Mouse (Mus musculus): ENCODE results near the gene Nrros. TPM values are rescaled to one million over a fixed set of nuclear protein-coding genes. Genes with fewer than 3 reads are reported as not detected.

Nrros gene
- total RNA-seq, 2 experiments from 2014 or later: 4.7 to 5.2 TPM

- intact Hi-C loops (cut with DNase I): loop anchor here (2.0 kb wide), 2 partner anchors 31 to 49 kb away; no protein-coding TSS in a partner anchor
- DNase-seq: no peak
Measured at GRCm38 (mm10) chr16:32163891-32164290, 1.5 kb downstream of the Nrros start.

- no peak for DNase-seq
- intact Hi-C loops (cut with DNase I): no loop called here
Measured at GRCm38 (mm10) chr16:32163392-32163791, 2.0 kb downstream of the Nrros start.

DNA sequence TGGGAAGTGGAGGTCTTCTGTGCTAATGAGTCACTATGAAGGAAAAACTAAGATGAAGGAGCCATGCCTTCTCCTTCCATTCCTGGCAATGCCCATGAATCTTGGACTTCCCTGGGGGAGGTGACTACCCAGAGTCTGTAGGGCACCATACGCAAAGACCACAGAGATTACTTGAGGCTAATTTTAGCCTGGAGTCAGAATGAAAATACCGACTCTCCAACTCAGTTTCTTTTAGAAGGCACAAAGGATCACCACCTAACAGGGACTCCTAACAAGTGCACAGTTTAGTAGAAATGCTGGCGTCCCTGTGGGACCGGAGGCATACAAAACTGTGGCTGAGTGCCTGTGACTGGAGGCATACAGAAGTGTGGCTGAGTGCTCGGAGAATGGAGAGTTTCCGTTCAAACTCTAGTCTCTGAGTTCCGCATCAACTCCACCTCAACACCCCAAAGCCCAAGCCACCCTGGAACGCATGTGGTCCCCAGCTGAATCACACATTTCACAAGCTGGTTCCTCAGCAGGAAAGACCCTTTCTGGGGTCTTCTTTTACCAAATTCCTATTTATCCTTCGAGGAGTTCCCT lies 4.6 kb downstream of the Nrros start:
- intact Hi-C loops (cut with DNase I): no loop called here
- no peak for DNase-seq

GRCm38 (mm10) chr16:32158966-32159365 lies 6.4 kb downstream of the Nrros start:
- intact Hi-C loops (cut with DNase I): no loop called here
- no peak for DNase-seq

- DNase-seq: no peak
- intact Hi-C loops (cut with DNase I): no loop called here
Measured at GRCm38 (mm10) chr16:32157369-32157768, 8.0 kb downstream of the Nrros start.

- intact Hi-C loops (cut with DNase I): no loop called here
Measured at GRCm38 (mm10) chr16:32156719-32157118, 8.7 kb downstream of the Nrros start.

GRCm38 (mm10) chr16:32154437-32154836 lies 11.0 kb downstream of the Nrros start:
- intact Hi-C loops (cut with DNase I): no loop called here
- no peak for DNase-seq

More at GRCm38 (mm10) chr16:32156719-32157118, 8.7 kb downstream of the Nrros start:
- DNase-seq: no peak

- intact Hi-C loops (cut with DNase I): no loop called here
- DNase-seq: no peak
Measured at GRCm38 (mm10) chr16:32153976-32154375, 11.4 kb downstream of the Nrros start.

- no peak for DNase-seq
- intact Hi-C loops (cut with DNase I): no loop called here
Measured at GRCm38 (mm10) chr16:32147589-32148207, 17.7 kb downstream of the Nrros start.

DNA sequence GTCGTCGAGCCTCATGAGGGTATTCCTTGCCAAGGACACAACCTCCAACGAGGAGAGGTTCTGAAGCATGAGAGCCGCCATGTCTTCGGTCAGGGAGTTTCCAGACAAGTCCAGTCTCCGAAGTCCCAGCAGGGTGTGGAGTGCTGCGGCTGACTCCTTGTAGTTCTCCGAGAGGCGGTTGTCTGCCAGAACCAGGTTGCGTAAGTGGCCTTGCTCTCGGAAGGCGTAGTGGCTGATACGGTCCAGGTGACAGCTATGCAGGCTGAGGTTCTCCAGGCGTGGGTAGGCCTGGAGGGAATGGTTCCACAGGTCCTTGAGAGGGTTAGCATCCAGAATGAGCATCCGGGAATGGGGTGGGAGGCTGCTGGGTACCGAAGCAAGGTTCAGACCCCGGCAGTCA lies 20.8 kb downstream of the Nrros start:
- DNase-seq: no peak
- intact Hi-C loops (cut with DNase I): no loop called here

- no peak for DNase-seq
- intact Hi-C loops (cut with DNase I): no loop called here
Measured at GRCm38 (mm10) chr16:32143766-32144165, 21.6 kb downstream of the Nrros start.

DNA sequence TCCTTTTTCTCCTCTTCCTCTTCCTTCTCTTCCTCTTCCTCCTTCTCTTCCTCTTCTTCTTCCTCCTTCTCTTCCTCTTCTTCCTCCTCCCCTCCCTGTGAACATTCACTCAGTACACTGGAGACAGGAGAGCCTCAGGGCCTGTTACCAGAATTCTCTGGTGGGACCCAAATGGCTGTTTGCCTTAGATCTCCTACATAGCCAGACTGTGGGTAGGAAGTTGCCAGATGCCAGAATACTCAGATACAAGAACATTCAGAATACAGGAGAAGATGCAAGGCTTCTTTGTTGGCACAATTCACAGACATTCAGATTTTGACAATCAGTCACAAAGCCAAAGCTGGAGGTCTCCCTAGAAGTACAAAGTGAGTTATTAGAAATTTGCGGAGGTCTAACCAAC lies 26.4 kb downstream of the Nrros start:
- intact Hi-C loops (cut with DNase I): no loop called here
- DNase-seq: no peak

DNA sequence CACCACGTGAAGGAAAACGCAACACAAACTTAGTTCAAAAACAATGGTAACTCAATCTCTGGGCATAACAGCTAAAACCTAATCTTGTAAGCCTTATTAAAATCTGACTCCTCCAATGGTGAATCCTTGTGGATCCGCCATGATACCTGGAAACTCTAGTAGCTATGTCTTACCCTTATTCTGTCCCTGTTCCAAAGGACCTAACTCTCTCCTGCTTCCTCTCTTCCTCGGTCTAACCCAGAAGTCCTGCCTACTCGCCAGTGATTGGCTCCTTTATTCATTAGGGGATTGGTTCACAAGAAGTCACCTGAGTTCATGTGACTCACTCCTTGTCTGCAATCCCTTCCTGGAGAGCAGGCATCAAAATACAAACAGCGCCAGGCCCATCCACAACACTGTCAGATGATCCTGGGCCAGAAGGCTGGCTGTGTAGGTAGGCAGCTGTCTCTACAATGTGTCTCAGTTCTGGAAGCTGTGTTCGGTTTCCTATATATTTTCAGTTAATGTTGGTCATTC lies 29.5 kb downstream of the Nrros start:
- intact Hi-C loops (cut with DNase I): no loop called here

DNA sequence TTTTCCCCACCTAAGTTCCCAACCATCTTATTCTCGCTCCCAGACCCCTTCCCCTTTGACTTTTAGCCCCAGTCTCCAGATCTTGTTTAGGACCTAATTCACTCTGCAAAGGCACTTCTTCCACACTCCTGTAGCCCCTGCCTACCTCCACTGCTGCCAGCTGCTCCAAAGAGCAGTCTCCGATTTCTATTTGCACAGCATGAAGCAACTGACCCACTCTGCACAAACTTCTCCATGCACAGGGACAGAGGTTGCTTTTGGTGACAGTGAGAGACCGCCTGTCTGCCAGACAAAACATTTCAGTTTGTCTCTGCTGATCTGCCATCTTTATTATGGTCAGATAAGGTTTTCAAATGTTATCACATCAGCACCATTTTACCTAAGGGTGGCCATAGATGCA lies 32.2 kb downstream of the Nrros start:
- DNase-seq: no peak
- intact Hi-C loops (cut with DNase I): loop anchor here (2.0 kb wide), 1 partner anchor 32 kb away; the partner anchor contains the start of gene Nrros

More for the DNA sequence above, 29.5 kb downstream of the Nrros start:
- DNase-seq: no peak

- intact Hi-C loops (cut with DNase I): no loop called here
- DNase-seq: peak in 1 of 2 experiments; percentile 58
Measured at GRCm38 (mm10) chr16:32130190-32130826, 35.1 kb downstream of the Nrros start.

DNA sequence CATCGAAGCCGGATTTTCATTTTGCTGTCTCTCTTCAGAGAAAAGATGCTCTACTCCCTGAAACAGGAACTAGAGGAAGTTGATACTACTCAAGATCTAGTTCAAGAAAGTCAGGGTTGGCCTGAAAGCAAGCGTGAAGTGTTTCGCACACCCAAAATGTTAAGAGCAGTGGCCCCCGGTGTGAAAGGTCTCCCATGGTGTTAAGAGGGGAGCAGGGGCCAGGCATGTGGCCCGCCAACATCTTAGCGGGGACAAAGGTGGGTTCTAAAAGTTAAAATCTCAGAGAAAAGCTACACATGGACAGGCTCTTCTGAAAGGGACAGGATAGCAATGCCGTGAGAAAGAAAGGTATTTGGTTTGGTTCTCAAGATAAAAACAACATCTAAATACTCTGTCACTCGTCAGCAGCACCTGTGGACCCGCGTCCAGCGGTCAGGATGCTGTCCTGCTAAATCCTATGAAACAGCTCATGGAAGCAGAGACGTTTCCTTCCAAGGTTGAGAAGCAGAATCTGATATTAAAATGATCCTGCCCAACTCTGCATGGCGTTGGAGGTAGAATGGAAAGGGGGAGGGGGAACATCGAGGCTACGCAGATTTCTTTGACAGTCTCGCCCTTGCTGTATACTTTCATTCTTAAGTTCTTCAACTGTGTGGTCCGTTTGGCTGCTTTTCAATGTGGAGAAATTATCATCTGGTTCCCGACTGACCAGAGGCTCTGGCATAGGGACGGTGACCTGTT lies 35.8 kb downstream of the Nrros start:
- intact Hi-C loops (cut with DNase I): no loop called here
- no peak for DNase-seq

GRCm38 (mm10) chr16:32127046-32127445 lies 38.3 kb downstream of the Nrros start:
- DNase-seq: no peak
- intact Hi-C loops (cut with DNase I): no loop called here

DNA sequence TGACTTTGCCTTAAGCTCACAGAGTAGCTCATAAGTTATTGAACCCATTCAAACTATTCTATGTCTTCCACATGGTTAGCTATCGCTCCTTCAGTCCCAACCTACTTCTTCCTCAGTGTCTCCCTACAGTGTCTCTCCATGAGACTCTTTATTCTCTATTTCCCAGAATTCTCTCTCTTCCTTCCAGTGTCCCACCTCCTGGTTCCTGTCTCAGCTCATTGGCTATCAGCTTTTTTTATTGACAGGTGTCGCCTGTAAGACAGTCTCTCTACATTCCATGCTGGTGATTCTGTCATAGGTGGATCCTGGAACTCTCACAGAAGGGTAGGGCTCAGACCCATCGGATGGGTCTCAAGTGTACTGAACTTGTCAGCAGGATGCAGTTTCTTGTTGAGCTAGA lies 40.0 kb downstream of the Nrros start:
- intact Hi-C loops (cut with DNase I): no loop called here

GRCm38 (mm10) chr16:32124444-32125335 lies 40.7 kb downstream of the Nrros start:
- intact Hi-C loops (cut with DNase I): no loop called here
- no peak for DNase-seq

More for the DNA sequence above, 40.0 kb downstream of the Nrros start:
- no peak for DNase-seq

- DNase-seq: no peak
- intact Hi-C loops (cut with DNase I): no loop called here
Measured at GRCm38 (mm10) chr16:32124020-32124419, 41.4 kb downstream of the Nrros start.

All from heart, postnatal 36 days (tissue).